In the genomic region with DNA sequence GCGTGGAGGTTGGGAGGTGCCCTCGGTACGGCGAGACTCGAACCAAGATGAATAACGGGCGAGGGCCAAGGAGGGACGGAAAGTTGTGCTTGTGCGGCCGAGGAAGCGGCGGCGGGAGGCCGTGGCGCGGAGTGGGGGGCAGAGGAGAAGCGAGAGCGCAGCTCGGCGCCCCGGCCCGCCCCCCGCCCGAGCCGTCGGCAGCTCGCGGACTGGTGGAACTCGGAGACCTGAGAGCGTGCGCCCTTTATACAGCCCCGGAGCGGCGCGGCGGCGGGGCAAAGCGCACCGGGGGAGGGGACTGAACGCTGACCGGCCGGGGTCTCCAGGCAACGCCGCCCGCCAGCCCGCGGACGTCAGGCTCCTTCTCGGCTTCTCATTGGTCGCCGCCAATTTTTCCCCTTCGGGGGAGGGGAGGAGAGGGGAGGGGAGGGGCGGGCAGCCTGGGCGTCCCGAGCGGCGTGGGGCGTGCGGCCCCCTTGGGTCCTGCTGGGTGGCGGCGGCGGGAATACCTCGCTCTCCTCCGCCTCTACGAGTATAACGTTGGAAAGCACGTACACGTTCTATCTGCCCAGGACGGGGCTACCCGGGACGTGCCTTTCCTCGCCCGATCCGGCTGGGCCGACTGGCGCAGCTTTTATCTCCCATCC, we compare ENCODE assay signal across 8 mouse cellular contexts. TPM values are rescaled to one million over a fixed set of nuclear protein-coding genes. Genes with fewer than 3 reads are reported as not detected.
DNase-seq lines count a peak whose midpoint lies in the region; ATAC-seq and TF ChIP-seq lines count a peak whose summit lies in the region.

Gene Zfp36l2 (minus strand): TSS at position 221 of the 647 bp plus-strand sequence.

- H3K9ac ChIP-seq in hindbrain, postnatal 0 days (replicated peaks; ENCODE audit: low read length): peak within 1 kb of the TSS; percentile 65

- DNase-seq in ZHBTc4 (ENCODE audit: low read depth, low spot score): peak; percentile 90
- peak; percentile 87 to 91 for DNase-seq in gastrocnemius, adult 8-10 months (ENCODE audit: low spot score in 2 of 2)
- DNase-seq in hindbrain, postnatal 0 days (ENCODE audit: low spot score): peak; percentile 92
- DNase-seq in left cerebral cortex, adult 2 months (ENCODE audit: extremely low spot score in 1 of 2, low spot score in 2 of 2): peak; percentile 75 to 88
- peak; percentile 85 for DNase-seq in right cerebral cortex, adult 18-20 months
- peak; percentile 93 for DNase-seq in urinary bladder, postnatal 10 days (ENCODE audit: low spot score)

- intact Hi-C loops in left cerebral cortex, adult 2 months (cut with DNase I): no loop called here

- no peaks in the 10 kb centered on the region for H3K9me3 ChIP-seq in hindbrain, postnatal 0 days (ENCODE audit: low read length)

- ATAC-seq in hindbrain, postnatal 0 days: peak; percentile 87
- ATAC-seq in megakaryocyte, adult 5-6 weeks (ENCODE audit: poor library complexity, severe bottlenecking): peak; percentile 45

- no peaks in the 10 kb centered on the region for H3K36me3 ChIP-seq in hindbrain, postnatal 0 days (ENCODE audit: insufficient read depth, low read length)

- peak within 1 kb of the TSS; percentile 67 for H3K4me2 ChIP-seq in hindbrain, postnatal 0 days (ENCODE audit: low read depth, low read length)

- under 1% methylated on average over 51 of the region's 76 CpGs for WGBS in hindbrain, postnatal 0 days

- peak within 1 kb of the TSS; percentile 77 for H3K4me3 ChIP-seq in cortical plate, adult 2 months (ENCODE audit: insufficient read depth, low read length)
- H3K4me3 ChIP-seq in hindbrain, postnatal 0 days (ENCODE audit: low read length): peak within 1 kb of the TSS; percentile 55
- peak within 1 kb of the TSS; percentile 52 for H3K4me3 ChIP-seq in left cerebral cortex, adult 2 months

- peak within 1 kb of the TSS; percentile 94 for H3K27ac ChIP-seq in cortical plate, adult 2 months (ENCODE audit: insufficient read depth, low read length)
- peak within 1 kb of the TSS; percentile 86 for H3K27ac ChIP-seq in hindbrain, postnatal 0 days
- peak within 1 kb of the TSS; percentile 90 for H3K27ac ChIP-seq in left cerebral cortex, adult 2 months

- TF ChIP-seq POLR2A in cortical plate, adult 2 months (IDR thresholded peaks at IDR 0.05; ENCODE audit: extremely low read depth, insufficient read depth, low read length): peak; percentile 66

- TF ChIP-seq CTCF in cortical plate, adult 2 months (IDR thresholded peaks at IDR 0.05; ENCODE audit: extremely low read depth, insufficient read depth, low read length): no peak
- no peak for TF ChIP-seq CTCF in hindbrain, postnatal 0 days (IDR thresholded peaks at IDR 0.05; ENCODE audit: low read depth)
- no peak for TF ChIP-seq CTCF in left cerebral cortex, adult 2 months (IDR thresholded peaks at IDR 0.05)

- no peaks in the 10 kb centered on the region for H3K27me3 ChIP-seq in hindbrain, postnatal 0 days (ENCODE audit: insufficient read depth, low read length)

- H3K4me1 ChIP-seq in cortical plate, adult 2 months (ENCODE audit: control insufficient read depth, insufficient read depth, low read length): no peaks in the 10 kb centered on the region
- H3K4me1 ChIP-seq in hindbrain, postnatal 0 days (ENCODE audit: insufficient read depth, low read length): no peaks in the 10 kb centered on the region

RNA-seq across cellular contexts. Expression of gene Zfp36l2, which starts in this region (rescaled TPM):
- 18.8 and 18.9 TPM in 2 replicates for polyA plus RNA-seq in cortical plate, adult 2 months (2012; rRNA removed)
- total RNA-seq in gastrocnemius, adult 8-10 months (2022): 10 to 100 TPM in 1 of 4 experiments, 1 to 10 TPM in 3; 5.1 to 10.3 (median 7.5) TPM
- total RNA-seq in hindbrain, postnatal 0 days (2014; rRNA removed): 13.3 and 16.7 TPM in 2 replicates
- 5.4 and 5.5 TPM in 2 replicates for polyA plus RNA-seq in hindbrain, postnatal 0 days (2015; fragmentation: Nextera tagmentation; extraction: Ambion mirVana)
- 10 to 100 TPM; 22.5 to 24.3 TPM for total RNA-seq in left cerebral cortex, adult 2 months (2021)
- 316 and 357 TPM in 2 replicates for total RNA-seq in megakaryocyte, adult 5-6 weeks (2015)
- total RNA-seq in megakaryocyte, adult 5-6 weeks (2017): 121 and 168 TPM in 2 replicates

Comparison
In these comparisons a context has a peak if more than half of its experiments do, and no peak if none do; other contexts are left out.
1. Peak in every context shown above with its lines: DNase-seq, ATAC-seq, H3K4me3 ChIP-seq and H3K27ac ChIP-seq.